Mouse (Mus musculus): ENCODE measurements around the gene Rnf126. TPM values are rescaled to one million over a fixed set of nuclear protein-coding genes. Genes with fewer than 3 reads are reported as not detected.

The Rnf126 gene
- 59.5 and 63.8 TPM in 2 replicates for total RNA-seq (2021)
- long read RNA-seq, transcript Rnf126-201 (9 exons, 1,639 nt), result major isoform, 13 of 23 reads
- long read RNA-seq, partial matches to known transcripts, result 6 of 23 reads
- long read RNA-seq, other reads (novel, unspliced or antisense), result 4 of 23 reads

DNA sequence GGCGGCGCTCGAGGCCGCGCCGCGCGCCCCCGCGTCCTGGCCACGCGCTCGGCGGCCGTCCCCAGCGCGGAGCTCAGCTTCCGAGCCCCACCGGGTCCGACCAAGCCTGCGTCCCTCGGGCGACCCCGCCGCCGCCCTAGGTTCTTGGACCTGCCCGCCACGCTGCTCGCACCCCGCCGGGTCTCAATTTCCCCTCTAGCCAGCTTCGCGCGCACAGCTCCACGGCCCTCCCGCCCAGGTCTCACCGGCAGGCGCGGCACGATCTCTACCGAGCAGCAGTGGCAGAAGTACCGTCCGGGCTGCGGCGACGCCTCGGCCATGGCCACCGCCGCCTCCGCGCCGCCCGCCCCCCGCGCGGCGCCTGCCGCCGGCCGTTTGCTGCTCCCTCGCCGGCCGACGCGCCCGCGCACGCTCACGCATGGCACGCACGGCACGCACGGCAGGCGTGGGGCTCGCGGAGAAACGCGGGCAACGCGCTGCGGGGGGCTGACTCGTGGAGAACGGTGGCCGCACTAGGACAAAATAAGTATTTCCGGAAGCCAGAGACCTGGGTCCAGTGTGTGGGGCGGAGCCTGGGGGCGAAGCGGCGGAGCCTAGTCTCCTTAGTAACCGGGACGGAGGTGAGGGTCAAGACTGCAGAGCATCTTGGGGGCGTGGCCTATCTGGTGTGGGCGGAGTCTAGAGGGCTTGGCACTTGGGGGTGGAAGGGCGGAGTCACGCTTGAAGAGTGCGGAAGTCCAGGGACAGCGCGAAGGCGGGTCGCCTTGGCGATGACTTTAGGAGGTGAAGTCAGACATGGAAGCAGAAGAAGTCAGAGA is at the start of gene Rnf126:
TSS of gene Rnf126 (minus strand) at position 445 of the 818 bp plus-strand sequence.
- peak; percentile 99 for DNase-seq

DNA sequence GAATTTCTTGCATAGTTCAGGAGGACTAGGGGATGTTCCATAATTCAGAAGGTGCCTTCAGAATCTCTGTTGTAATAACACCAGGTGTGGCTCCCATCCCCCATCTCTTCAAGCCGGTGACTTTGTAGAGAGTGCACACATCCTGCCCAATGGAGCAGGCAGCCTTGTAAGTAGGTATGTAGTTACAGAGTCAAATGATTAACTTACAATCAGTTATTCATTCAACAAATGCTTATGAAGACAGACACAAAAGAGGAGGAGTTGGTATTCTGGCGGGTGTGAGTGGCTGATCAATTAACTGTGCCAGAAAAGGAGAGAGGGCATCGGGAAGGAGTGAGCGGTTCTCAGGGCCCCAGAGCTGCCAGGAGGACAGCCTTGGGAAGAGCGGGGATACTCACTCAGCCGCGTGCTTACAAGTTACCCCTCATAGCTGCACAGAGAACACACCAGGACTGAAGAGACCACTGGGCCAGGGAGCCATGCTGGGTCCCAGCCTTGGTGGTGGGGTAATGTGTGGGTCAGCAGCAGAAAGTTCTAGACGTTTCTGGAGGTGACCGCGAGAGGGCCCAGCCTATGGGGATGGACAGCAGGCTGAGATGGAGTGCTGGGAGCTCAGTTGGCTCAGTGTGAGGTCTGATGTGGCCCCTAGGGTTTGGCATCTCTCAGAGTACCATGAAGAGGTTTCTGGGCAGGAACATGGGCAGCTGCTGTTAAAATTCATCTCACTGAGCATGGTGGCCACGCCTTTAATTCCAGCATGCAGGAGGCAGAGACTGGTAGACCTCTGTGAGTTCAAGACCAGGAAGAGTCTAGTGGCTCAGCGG is 49.1 kb upstream of the Rnf126 start:
- DNase-seq, result no peak

DNA sequence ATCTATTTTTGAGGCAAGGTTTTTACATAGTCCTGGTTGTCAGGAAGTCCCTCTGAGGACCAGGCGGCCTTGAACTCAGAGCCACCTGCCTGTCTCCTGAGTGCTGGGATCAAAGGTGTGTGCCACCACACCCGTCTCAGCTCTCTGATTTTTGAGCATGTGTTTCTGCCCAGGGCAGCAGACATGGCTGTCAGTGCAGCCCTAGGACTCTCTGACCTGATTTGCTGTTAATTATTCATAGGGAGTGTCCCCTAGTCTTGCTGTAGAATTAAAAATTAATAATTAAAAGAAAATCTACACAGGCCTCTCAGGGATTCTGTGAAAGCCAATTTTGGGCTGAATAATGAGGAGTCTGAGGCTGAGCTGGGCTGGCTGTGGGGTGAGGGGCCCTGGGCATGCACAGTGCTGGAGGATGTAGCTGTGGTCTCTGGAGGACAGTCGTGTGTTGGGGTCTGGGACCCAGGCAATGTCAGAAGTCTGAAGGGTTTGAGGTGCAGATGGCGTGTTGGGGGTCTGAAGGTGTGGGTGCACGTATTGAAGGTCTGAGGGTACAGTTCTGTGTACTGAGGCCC is 47.6 kb upstream of the Rnf126 start:
- no peak for DNase-seq

DNA sequence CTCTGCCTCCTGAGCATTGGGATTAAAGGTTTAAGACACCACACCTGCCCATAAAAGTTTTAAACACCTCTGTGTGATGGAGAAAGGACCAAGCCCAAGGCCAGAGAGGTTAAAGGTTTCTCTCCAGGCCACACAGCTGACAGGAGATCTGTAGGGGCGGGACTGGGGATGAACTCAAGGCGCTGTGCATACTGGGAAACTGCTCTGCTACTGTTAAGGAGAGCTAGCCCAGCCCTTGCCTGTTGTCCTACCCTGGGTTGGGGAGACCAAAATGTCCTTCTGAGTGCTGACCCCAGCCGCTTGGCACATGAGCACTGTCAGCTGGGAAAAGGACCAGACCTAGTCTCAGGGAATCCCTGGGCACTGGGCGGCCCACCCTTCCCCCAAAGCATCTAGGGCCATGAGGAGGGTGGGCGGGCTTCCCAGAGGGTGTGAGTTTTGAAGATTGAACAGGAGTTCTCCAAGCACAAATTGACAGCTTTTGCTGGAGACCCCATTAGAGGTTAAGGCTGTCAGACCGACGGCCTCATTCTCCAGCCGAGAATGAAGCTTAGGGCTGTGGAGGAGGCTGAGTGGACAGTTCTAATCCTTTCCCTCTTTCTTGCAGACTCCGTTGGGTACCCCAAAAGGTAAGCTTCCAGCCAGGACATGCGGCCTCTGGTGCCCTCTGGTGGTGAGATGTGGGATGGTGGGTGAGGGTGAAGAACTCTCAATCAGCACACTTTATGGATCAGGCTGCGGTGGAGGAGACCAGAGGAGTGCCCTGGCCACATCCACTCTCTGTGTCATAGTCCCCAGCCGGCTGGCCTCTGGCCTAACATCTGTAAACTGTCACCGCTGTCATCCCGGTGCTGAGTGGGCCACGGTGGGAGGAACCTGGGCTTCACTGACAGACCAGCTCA is 45.2 kb upstream of the Rnf126 start:
- peak; percentile 92 for DNase-seq

DNA sequence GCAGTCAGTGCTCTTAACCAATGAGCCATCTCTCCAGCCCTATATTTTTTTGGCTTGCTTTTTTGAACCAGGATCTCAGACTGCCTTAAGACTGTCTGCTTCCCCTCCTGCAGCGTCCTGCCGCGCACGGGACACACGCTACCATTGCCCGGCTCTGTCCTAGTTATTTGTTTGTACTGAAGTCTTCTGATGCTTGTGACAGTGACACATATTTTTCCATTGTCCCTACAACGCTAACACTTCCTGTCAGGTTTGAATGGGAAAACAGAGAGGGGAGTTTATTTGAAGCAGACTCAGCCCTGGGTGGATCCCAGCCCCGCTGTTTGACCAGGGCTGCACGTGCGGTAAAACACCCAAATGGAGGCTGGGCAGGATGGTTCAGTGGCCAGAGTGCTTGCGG is 42.0 kb upstream of the Rnf126 start:
- no peak for DNase-seq

DNA sequence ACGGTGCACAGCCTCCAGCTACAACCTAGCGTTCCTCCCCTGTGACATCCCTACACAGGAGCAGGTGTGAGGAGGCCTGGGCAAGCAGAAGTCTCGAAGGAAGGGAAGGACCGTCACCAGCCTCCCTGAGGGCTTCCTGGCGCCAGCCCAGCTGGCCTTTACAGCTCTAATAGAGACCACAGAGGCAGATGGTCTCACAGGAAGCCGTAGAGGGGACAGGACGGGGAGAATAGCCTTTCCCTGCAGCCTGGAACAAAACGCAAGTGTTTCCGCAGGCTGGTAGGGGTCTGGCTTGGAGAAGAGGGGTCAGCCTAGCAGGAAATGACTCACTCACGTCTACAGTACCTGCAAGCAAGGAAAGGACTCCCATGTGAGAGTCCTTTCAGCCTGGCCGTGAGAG is 41.1 kb upstream of the Rnf126 start:
- peak; percentile 51 for DNase-seq

DNA sequence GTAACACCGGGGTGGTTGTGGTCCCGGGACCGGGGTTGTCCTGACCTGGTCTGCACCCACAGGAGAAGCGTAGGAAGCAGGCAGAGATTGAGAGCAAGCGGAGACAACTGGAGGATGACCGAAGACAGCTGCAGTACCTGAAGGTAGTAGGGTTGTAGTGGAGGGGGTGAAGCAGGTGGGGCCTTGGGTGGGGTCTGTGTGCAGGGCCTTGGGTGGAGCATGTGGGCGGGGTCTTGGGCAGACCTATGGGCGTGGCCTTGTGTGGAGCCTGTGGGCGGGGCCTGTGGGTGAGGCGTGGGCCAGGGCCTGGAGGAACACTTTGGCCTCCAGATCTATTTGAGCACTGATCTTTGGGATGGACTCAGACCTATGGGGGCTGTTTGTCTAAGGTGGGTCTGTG is 40.2 kb upstream of the Rnf126 start:
- no peak for DNase-seq

DNA sequence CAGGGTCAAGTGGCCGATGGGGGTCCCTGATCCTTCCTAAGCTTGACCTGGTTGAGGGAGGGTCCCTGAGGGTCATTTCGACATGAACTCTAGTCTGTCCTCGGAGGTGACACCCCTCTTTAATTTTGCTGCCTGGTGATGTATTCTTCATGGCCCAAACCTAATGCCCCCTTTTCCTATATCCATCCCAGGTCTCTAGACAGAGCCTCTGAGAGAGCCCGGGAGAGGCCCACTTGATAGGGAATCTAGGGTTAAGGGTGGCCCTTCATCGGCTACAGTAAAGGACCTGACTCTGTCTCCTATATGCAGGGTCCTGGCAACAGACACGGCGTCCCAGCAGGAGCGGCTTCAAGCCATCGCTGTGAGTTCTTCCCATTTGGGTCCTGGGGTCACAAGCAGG is 39.6 kb upstream of the Rnf126 start:
- DNase-seq, result no peak

DNA sequence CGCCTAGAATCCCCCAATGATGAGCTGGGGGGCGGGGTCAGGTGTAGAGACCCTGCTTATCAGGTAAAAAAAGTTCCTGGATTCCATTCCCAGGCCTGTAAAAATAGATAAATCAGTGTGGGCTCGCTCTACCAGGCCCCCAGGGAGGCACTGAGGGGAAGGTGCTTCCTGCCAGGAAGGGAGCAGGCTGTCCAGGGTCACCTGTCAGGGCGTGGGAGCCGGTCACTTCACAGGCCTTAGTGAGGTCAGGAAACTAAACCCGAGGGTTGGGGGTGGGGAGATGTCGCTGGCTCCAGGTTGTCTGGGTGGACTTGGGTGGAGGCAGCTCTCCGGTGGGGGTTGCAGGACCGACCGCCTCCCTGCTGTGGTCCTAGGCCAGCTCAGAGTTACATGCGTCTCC is 38.9 kb upstream of the Rnf126 start:
- peak; percentile 49 for DNase-seq

DNA sequence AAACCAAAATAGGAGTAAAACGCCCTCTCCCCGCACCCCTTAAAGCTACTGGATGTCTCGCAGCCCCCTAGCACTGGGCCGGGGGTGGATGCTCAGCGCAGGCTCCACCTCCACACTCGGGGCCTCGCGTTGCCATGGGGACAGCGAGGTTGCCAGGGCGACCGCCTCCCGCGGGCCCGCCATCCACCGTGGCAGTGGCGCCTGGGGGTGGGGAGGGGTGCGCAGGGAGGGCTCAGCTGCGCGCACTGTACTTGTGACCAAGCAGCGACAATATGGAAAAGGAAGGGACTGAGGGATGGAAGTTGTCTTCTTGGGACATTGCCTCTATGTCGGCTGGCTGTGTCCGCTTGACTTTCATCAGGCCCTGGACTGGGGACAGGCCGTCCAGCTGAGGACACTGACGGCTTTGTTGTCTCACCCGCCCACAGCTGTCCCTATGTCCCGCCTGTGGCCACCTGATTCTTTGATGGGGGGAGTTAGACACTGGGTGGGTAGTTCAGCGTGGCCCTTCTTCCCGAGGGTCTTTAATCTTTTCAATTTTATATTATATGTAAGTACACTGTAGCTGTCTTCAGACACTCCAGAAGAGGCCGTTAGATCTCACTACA is 37.1 kb upstream of the Rnf126 start:
- peak; percentile 55 for DNase-seq

DNA sequence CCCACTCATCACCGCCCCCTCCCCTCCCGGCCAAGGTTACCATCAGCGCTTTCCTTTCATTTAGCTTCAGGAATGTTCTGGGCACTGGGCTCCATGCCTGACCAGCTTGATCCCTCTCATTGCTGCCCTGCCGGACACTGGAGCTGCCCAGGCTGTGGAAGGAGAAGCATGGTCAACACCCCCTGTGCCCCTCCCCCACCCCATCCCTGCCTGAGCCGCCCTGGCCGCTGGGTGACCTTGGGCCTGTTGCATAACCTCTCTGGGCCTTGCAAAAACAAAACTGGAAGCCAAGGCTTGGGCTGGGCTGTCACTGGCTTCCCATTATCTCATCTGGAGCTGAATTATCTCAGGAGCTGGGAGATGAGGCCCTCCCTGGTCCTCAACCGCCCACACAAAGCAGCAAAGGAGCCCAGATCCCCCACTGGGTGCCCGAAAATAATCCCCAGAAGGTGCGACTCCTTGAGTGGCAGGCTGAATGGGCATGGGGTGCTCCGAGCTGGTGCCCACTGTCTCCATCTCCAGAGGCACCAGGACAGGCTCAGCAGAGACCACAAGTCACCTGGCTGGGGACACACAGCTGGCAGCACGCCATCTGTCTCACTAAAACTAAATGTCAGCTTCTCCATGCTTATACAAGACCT is 35.7 kb upstream of the Rnf126 start:
- DNase-seq, result peak; percentile 85

DNA sequence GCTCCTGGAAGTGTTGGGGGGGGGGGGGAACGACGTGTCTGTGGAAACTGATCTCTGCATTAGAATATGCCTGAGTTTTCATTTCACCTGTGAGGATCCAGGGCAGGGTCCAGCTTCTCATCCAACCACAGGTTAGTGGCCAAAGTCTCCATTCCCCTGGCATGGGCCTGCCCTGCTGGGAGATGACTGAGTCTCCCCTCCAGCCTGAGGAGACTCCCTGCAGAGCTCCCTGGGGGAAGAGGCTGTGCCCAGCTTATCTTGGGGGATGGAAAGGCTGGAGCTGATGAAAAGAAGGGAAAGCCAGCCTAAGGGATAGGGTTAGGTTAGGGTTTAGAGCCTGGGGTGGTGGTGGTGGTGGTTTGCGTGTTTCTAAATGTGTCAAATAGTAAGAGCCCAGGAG is 35.1 kb upstream of the Rnf126 start:
- no peak for DNase-seq

DNA sequence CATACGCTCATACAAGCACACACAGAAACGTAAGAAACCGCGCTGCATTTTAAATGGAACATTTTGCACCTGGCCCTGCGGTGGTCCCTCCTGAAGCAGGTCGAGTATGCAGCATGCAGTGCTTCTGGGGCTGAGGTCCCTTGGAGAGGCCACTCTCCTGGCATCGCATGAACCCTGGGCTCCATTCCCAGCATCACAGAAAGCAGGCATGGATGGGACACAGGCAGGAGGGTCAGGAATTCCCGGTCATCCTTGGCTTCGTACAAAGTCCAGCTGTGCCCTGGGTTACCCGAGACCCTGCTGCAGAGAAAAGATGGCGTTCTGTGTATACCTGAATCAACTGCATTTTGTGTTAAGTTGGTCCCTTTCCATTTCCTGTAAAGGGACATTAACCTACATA is 33.8 kb upstream of the Rnf126 start:
- DNase-seq, result no peak

DNA sequence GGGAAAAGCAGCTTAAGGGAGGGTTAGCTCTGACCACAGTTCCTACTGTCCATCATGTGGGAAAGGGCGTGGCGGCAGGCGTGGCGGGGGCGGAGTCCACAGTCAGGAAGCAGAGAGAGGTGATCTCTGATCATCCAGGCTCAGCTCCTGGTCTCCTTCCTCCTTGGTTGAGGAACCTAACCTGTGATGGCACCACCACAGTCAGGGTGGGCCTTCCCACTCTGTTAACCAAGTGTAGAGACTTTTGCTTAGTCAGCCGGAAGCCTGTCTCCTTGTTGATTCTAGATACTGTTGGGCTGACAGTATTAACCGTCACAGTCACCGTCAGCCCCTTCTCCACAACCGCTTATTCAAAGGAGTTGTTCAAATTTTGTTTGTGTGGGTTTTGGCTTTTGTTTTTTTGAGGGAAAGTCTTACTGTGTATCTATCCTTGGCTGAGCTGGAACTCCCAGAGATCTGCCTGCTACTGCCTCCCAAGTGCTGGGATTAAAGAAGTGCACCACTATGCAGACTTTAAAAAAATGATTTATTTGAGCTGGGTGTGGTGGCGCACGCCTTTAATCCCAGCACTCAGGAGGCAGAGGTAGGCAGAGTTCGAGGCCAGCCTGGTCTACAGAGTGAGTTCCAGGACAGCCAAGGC is 31.7 kb upstream of the Rnf126 start:
- no peak for DNase-seq

DNA sequence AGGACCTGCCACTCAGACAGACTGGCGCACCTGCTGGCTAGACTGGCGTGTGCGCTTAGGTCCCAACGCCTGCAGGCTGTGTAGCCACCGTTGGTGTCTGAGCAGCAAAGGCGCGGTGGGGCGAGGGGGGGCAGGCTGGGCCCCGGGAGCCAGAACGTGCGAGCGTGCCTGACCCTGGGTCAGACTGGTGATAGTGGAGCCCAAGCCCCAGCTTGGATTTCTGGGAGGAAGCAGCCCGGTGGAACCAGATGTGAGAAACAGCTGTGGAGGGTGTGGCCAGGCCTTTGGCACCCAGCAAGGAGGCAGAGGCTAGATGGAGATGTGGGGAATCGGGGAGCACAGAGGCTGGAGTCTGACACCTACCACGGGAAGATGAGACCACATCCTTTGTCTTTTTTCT is 30.6 kb upstream of the Rnf126 start:
- no peak for DNase-seq

DNA sequence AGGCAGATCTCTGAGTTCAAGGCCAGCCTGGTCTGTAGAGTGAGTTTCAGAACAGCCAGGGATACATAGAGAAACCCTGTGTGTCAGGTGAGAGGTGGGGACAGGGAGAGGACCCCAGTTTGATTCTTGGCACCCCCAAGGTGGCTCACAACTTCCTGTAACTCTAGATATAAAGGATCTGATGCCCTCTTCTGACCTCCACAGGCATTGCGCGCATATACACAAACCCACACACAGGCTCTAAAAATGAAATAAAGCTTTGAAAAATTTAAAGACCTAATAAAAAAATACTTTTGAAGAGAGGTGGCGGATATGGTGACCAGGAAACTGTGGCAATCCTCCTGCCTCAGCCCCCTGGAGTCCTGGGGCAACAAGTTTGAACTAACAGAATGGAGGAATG is 29.2 kb upstream of the Rnf126 start:
- no peak for DNase-seq

DNA sequence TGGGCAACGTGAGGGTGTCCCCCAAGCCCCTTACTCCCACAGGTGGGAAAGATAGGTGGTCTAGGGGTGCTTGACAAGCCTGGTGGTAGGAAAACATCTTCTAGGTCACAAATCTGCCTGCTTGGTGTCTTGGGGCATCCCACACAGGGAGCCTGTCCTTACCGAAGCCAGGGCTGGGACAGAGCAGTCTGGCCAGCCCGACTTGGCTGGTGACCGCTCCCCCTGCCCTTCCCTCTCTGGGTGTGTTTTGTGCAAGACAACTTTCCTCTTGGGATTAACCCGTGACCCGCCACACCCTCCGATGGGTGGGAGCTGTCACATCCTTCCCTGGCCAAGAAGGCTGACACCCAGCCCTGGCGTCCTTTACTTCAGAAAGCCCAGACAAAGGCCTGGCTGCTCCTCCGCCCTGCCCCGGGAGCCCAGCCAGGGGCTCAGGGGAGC is 27.8 kb upstream of the Rnf126 start:
- peak; percentile 69 for DNase-seq

DNA sequence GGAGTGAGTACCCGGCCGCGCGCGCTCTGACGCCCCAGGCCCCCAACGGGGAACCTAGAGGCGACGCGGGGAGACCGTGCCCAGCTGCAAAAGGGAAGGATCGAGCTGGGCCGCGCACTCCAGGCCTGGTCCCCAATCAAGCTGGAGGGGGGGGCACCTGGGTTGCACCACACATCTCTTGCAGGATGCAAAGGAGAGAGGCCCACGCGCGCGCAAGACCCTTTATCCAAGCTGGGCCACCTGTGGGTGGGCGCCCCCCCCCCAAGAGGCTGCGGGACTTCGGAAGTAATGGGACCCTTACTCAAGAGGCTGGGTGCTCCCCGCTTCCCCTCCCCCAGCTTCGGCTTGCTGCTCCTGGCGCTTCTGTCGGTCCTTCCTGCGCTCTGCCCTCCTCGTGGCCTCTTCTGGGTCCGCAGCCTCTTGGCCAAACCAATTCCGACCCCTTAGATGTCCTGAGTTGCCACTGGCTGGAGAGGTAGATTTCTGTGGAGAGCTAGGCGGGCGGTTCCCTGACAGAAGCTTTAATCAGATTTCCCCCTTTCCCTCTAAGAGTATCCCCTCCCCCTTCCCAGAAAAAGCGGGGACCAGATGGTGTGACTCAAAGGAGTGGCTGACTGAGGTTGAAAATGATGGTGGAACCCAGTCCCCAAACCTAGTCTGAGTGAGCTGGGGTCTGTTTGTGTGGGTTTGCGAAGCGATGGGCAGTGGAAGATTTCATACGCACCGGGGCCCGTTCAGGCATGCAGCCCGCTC is 27.2 kb upstream of the Rnf126 start:
- DNase-seq, result peak; percentile 49

DNA sequence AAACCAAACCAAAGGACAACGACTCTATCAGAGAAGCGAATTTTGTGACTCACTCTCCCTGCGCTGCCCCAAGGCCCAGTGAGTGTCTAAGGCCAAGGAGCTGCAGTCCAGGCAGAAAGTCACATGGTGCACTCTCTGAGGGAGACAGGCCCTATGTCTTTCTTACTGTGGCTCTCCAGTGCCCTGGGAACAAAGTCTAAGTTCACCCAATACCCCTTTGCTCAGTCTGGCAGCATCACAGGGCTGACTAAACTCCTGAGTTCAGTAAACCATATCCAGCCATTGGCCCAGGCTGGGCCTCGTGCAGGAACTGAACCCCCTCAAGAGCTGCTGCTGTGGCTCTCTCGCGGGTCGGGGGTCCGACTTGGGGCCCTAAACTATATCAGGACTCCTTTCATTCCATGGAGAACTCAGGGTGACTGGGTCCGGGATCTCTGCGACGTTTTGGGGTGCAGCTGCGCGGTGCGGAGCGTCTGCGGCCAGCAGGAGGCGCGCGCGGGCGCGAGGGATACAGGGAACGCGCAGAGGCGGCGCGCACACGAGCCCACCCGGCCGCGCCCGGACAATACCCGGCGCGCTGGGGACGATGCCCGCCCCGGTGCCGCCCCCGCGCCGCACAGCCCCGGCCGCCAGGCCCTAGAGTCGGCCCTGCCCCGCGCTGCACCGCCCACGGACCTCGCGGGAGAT is 26.4 kb upstream of the Rnf126 start, which contains the start of gene Palm:
TSS of gene Palm (plus strand) at position 522 of the 687 bp plus-strand sequence.
- peak; percentile 87 for DNase-seq

Measured in adrenal gland, postnatal 25 days (tissue).